Mouse (Mus musculus) gastrocnemius, postnatal 25 days (tissue): ENCODE results near the gene Tsnaxip1. TPM values are rescaled to one million over a fixed set of nuclear protein-coding genes. Genes with fewer than 3 reads are reported as not detected.

Experiments used
- DNase-seq: peaks from one replicate; pipeline ENCODE4 v3.0.0; 2022
- total RNA-seq, 2 experiments: library from RNA; stranded (reverse); gene quantifications; 1 replicate in 1 of 2; 2 replicates in 1 of 2; pipeline ENCODE4 v1.2.3; 2021

The Tsnaxip1 gene
- total RNA-seq, 2 experiments from 2014 or later = not detected

- DNase-seq = peak; percentile 99
Measured at GRCm38 (mm10) chr8:105860143-105860981, 32.8 kb downstream of the Tsnaxip1 start, which contains the start of gene Nutf2. Nutf2 (plus strand) TSS chr8:105860580.

DNA sequence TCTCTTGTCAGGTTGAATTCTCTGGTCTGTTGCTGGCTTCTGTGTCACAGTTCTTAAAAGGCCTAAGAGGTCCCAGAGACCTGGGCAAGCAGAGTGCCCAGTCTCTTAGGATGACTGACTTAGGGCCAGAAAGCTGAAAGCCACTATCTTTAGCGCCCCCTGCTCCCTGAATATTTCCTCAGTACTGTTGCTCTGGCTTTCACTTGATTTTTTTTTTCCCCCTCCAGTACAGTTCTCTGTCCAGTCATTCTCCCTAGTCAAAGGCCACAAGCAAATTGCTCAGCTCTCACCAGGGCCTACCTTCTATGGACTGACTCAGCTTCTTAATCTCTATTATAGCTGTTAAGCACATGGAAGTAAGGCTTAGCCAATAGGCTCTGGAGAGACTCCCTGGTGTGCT, 34.4 kb downstream of the Tsnaxip1 start:
- DNase-seq = no peak

GRCm38 (mm10) chr8:105866364-105867029, 39.0 kb downstream of the Tsnaxip1 start:
- DNase-seq = no peak

- DNase-seq = peak; percentile 57
Measured at GRCm38 (mm10) chr8:105874301-105874700, 46.8 kb downstream of the Tsnaxip1 start.

- DNase-seq = peak; percentile 76
Measured at GRCm38 (mm10) chr8:105880754-105881520, 53.4 kb downstream of the Tsnaxip1 start, which contains the start of gene Edc4. Edc4 (plus strand) TSS chr8:105880881.

GRCm38 (mm10) chr8:105889756-105890465, 62.4 kb downstream of the Tsnaxip1 start:
- DNase-seq = no peak

DNA sequence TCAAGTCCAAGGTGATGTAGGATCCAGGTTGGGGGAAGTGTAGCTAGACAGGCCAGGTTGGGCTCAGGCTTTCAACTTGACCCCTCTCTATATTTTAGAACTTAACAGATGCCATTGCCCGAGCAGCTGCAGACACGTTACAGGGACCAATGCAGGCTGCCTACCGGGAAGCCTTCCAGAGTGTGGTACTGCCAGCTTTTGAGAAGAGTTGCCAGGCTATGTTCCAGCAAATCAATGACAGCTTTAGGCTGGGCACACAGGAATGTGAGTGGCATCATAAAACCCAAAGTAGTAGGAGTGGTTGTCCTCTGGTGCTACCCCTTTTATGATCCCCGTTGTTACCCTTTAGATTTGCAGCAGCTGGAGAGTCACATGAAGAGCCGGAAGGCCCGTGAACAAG, 63.3 kb downstream of the Tsnaxip1 start:
- DNase-seq = peak; percentile 51

DNA sequence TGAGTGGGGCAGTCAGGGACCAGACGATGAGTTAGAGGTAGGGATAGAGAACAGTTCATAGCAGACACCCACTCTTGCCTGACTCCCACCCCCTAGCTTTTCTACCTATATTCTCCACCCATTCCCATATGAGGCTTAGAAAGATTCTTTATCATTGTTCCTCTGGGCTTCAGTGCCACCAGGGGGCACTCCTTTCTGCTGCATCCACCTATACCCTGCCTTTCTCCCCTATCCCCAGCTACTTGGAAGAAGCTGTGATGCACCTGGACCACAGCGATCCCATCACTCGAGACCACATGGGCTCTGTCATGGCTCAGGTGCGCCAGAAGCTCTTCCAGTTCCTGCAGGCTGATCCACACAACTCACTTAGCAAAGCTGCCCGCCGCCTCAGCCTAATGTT, 64.9 kb downstream of the Tsnaxip1 start:
- DNase-seq = no peak

GRCm38 (mm10) chr8:105893339-105893738, 65.8 kb downstream of the Tsnaxip1 start, which contains the start of gene Nrn1l:
Nrn1l (plus strand) TSS chr8:105893567.
- peak; percentile 74 for DNase-seq

Other genes with a start within 250 kb of the Tsnaxip1 start
- gene Ripor1, start 222.5 kb upstream of the Tsnaxip1 start, total RNA-seq = 10 to 100 TPM; 15.5 to 19.6 TPM
- 10 to 100 TPM; 29.2 to 29.6 TPM for gene Ctcf, start 191.2 kb upstream of the Tsnaxip1 start, total RNA-seq
- 1 to 10 TPM in 1 of 2 experiments, not detected in 1; 1.7 TPM for gene Agrp, start 190.3 kb upstream of the Tsnaxip1 start, total RNA-seq
- under 1 TPM in 1 of 2 experiments, not detected in 1; 0.11 TPM for gene Carmil2, start 141.5 kb upstream of the Tsnaxip1 start, total RNA-seq
- gene Acd, start 126.6 kb upstream of the Tsnaxip1 start, total RNA-seq = 1 to 10 TPM; 6.5 to 6.8 TPM
- gene Pard6a, start 126.6 kb upstream of the Tsnaxip1 start, total RNA-seq = 1 to 10 TPM; 5.4 to 5.7 TPM
- not detected for gene 4933405L10Rik, start 120.1 kb upstream of the Tsnaxip1 start, total RNA-seq
- 1 to 10 TPM in 1 of 2 experiments, under 1 TPM in 1; 0.82 to 1.0 TPM for gene Enkd1, start 119.5 kb upstream of the Tsnaxip1 start, total RNA-seq
- 1 to 10 TPM; 5.1 to 6.2 TPM for gene Gfod2, start 69.1 kb upstream of the Tsnaxip1 start, total RNA-seq
- 10 to 100 TPM; 14.6 to 20.5 TPM for gene Ranbp10, start 381 bp upstream of the Tsnaxip1 start, total RNA-seq
- gene Cenpt, start 25.5 kb downstream of the Tsnaxip1 start, total RNA-seq = 1 to 10 TPM; 1.2 to 1.7 TPM
- gene Thap11, start 27.4 kb downstream of the Tsnaxip1 start, total RNA-seq = 10 to 100 TPM; 19.3 to 19.5 TPM
- 10 to 100 TPM; 47.7 to 79.5 TPM for gene Nutf2, start 32.8 kb downstream of the Tsnaxip1 start, total RNA-seq
- 10 to 100 TPM; 17.5 to 18.4 TPM for gene Edc4, start 53.1 kb downstream of the Tsnaxip1 start, total RNA-seq
- not detected for gene Nrn1l, start 65.8 kb downstream of the Tsnaxip1 start, total RNA-seq
- gene Pskh1, start 72.7 kb downstream of the Tsnaxip1 start, total RNA-seq = 10 to 100 TPM in 1 of 2 experiments, 1 to 10 TPM in 1; 10.0 to 10.7 TPM
- gene Ctrl, start 106.1 kb downstream of the Tsnaxip1 start, total RNA-seq = not detected
- gene Psmb10, start 110.7 kb downstream of the Tsnaxip1 start, total RNA-seq = 10 to 100 TPM; 19.1 to 22.1 TPM
- gene Lcat, start 115.7 kb downstream of the Tsnaxip1 start, total RNA-seq = under 1 TPM; 0.46 to 0.80 TPM
- 10 to 100 TPM; 11.5 to 14.4 TPM for gene Slc12a4, start 138.4 kb downstream of the Tsnaxip1 start, total RNA-seq
- not detected for gene Dpep3, start 151.7 kb downstream of the Tsnaxip1 start, total RNA-seq
- gene Dus2, start 163.6 kb downstream of the Tsnaxip1 start, total RNA-seq = 10 to 100 TPM in 1 of 2 experiments, 1 to 10 TPM in 1; 8.7 to 10.6 TPM
- not detected for gene Dpep2nb, start 178.2 kb downstream of the Tsnaxip1 start, total RNA-seq
- 1 to 10 TPM; 8.3 to 9.0 TPM for gene Ddx28, start 184.2 kb downstream of the Tsnaxip1 start, total RNA-seq
- 10 to 100 TPM; 20.1 to 22.4 TPM for gene Nfatc3, start 231.1 kb downstream of the Tsnaxip1 start, total RNA-seq